Mouse (Mus musculus): ENCODE measurements around the gene Elane. TPM values are rescaled to one million over a fixed set of nuclear protein-coding genes. Genes with fewer than 3 reads are reported as not detected.

Gene Elane
- total RNA-seq, 2 experiments from 2014 or later: not detected

DNA sequence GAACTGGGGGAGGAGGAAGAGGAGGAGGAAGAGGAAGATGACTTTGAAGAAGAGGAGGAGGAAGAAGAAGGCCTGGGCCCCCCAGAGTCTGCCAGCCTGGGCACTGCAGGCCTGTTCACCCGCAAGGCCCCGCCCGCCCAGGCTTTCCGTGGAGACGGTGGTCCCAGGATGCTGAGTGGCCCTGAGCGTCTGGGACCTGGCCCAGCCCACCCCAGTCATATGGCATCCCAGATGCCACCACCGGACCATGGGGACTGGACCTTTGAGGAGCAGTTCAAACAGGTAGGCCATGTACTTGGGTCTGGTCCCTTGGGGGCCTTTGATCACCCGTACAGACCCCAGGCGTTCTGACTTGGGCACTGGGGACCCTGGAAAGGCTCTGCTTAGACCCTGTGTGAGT is 45.8 kb downstream of the Elane start:
- DNase-seq: no peak

DNA sequence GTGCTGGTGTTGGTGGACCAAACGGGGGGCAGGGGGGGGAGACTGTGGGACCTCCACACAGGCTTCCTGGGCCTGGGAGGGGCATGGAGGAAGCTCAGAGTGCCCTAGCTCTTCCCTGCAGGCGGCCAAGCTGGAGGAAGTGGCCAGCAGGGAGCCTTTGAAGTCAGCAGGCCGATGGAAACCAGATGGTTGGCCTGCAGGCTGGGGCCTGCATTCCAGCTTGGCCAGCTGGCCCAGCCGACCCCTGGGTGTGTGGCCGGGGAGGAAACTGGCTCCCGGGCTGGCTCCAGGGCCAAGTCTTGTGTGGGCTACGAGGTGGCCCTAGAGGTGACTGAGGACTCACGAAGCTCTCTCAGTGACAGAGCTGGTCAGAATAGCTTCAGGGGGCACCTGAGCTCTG is 46.7 kb downstream of the Elane start:
- DNase-seq: peak; percentile 85

DNA sequence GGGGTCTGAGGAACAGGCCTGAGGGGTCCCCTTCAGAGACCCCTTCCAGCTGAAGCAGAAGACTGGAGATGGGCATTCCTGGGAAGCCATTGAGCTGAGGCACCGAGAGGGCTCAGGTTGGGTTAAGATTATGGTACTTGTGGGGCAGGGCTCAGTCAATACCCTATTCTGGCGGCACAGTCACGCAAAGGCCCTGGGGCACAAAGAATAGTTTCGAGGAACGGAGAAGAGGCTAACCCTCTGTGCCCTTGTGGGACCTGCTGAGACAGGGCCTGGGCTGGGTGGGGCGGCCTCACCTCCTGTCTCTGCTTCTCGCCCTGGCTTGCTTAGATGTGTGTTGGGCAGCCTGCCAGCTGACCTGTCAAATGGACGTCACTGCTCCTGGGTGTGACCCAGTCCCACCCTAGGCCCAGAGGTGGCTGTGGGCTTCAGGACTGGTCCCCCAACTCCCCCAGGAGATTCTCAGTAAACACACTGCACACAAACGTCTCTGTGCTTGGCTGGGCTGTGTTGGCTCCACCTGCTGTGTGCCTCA is 47.2 kb downstream of the Elane start:
- no peak for DNase-seq

DNA sequence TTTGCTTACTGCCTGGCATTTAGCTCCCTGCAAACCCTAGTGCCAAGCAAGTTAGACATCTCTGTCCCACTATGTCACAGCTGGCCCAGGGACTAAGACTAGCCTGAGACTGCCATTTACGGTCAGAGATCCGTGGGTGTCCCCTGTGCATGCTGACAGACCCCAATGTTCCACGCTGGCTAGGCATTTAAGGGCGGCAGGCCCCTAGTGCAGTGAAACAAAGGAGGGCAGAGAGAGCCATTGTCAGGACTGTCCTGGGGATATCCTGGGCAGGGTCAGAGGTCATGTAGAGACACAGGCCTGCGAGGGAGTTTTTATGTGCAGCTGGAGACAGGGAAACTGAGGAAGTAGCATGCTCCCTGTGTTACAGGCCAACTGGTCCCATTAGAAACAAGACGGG is 47.8 kb downstream of the Elane start:
- DNase-seq: no peak

DNA sequence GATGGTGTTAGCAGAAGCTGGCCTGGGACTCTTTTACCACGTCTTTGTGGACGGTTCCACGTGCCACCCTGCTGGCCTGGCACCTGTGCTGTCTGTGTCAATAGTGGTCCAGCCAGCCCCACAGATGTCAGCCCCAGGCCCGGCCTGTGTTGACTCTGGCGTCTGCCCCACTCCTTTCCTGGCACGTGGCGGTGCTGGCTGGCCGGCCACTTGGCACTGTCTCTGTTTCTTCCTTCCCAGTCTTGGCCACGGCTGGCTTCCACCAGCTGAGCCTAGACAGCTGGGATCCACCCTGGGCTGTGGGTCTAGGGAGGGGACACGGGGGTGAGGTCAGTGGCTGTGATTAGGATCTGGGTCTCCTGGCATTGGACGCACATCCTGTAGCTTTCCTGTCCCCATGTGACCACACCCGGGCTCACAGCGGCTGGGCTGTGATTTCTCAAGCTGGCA is 48.2 kb downstream of the Elane start:
- peak; percentile 94 for DNase-seq

DNA sequence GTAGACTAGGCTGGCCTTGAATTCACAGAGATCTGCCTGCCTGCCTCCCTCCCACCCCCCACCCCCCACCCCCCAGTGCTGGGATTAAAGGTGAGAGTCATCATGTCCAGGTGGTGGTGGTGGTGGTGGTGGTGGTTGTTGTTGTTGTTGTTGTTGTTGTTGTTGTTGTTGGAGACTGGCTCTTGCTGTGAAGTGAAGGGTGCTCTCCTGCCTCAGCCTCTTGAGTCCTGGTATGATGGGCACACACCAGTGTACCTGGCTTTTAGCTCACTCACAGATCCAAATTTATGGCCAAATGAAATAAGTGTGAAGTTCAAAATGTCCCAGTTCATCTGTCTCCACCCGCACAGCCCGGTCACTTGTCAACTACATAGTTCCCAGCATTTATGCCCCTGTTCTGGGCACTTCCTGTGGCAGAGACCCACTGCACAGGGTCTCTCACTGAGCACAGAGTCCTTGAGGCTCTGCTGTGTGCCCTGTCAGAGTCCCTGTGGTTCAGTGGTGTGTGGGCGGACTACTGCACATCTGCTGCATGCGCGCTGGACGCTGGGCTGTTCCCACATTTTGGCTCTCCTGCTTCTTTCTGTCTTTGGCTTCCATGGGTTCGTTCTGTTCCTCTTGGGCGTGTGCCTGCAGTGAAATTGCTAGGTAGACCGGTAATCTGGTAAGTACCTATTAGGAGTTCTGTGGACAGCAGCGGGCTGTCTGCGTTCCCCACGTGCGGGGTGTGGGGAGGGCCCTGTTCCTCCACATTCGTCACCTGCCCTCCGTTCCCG is 48.9 kb downstream of the Elane start:
- DNase-seq: no peak

DNA sequence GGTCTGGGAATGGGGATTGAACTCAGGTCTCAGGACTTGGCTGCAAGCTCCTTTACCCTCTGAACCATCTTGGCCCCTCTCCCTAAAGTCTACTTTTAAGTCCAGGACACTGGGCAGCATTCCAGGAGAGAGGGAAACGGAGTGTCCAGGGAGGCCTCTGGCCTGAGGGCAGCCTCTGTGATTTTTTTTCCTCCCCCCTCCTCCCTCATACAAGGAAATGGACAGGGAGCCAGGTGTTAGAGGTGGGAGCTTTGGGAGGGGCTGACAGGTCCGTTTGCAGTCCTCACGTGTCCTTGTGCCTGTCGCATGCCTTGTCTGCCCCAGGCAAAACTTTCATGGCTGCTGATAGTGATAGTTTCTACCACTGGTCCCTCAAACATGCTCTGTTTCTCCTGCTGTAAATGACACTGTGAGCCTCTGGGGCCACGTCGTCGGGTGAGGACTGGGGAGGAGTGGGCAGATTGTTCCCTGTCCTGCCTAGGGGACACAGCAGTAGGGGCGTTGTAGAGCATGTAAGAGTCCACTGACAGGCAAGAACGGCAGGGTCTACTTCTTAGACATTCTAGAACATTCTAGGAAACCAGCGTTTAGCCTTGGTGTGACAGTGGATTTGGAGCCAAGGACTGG is 50.4 kb downstream of the Elane start:
- DNase-seq: no peak

DNA sequence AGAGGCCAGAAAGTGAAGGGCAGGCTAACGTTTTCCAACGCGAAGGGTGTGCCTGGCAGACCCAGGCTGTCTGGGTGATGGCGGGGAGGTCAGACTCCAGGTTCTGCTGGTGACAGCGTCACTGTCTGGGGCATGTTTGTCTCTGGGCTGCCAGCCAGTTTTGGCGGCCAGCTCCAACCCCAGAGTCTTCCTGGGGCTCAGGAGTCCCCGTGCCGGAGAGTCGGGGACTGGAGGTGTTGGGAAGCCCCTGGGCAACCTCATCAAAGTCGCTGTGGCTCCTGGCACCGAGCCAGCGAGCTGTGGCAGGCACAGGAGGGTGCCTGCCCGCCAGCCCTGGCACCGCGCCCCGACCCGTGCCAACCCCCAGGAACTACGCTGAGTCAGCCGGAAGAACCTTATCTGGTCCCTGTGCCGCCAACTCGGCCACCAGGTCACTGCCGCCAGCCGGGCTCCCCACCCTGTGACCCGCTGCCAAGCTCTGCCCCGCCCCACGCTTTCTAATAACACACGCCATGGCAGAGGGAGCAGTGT is 50.9 kb downstream of the Elane start:
- DNase-seq: peak; percentile 63

Small RNAs within 50 kb of the gene (microRNA-seq; reads per million reads assigned to microRNA genes)
- gene Mir6910 (ENCODE audit: borderline replicate concordance in 2 of 2): 0 reads per million in 2 experiments

Other genes with a start within 250 kb of the Elane start
- 1 to 10 TPM; 2.1 to 2.3 TPM for gene Shc2, start 248.3 kb upstream of the Elane start, total RNA-seq (2021)
- gene Odf3l2, start 240.5 kb upstream of the Elane start, total RNA-seq (2021): 10 to 100 TPM; 14.8 to 17.1 TPM
- not detected for gene Madcam1, start 221.7 kb upstream of the Elane start, total RNA-seq (2021)
- 10 to 100 TPM; 19.1 to 19.6 TPM for gene Tpgs1, start 216.9 kb upstream of the Elane start, total RNA-seq (2021)
- gene Cdc34, start 204.1 kb upstream of the Elane start, total RNA-seq (2021): 100 to 1,000 TPM; 329 to 332 TPM
- 1 to 10 TPM; 4.0 to 4.4 TPM for gene Gzmm, start 197.2 kb upstream of the Elane start, total RNA-seq (2021)
- gene Bsg, start 181.8 kb upstream of the Elane start, total RNA-seq (2021): 100 to 1,000 TPM; 513 to 650 TPM
- gene Hcn2, start 169.6 kb upstream of the Elane start, total RNA-seq (2021): under 1 TPM; 0.67 TPM
- 10 to 100 TPM; 26.7 to 27.2 TPM for gene Polrmt, start 139.7 kb upstream of the Elane start, total RNA-seq (2021)
- not detected for gene Fgf22, start 131.2 kb upstream of the Elane start, total RNA-seq (2021)
- 10 to 100 TPM; 27.4 to 33.4 TPM for gene Rnf126, start 119.3 kb upstream of the Elane start, total RNA-seq (2021)
- 1 to 10 TPM; 2.0 to 2.1 TPM for gene Fstl3, start 109.0 kb upstream of the Elane start, total RNA-seq (2021)
- gene Prss57, start 95.3 kb upstream of the Elane start, total RNA-seq (2021): not detected
- gene Palm, start 92.7 kb upstream of the Elane start, total RNA-seq (2021): 10 to 100 TPM; 23.6 to 24.8 TPM
- under 1 TPM in 1 of 2 experiments, not detected in 1; 0.40 TPM for gene Misp, start 65.3 kb upstream of the Elane start, total RNA-seq (2021)
- gene Ptbp1, start 31.8 kb upstream of the Elane start, total RNA-seq (2021): 10 to 100 TPM; 26.8 to 27.1 TPM
- gene Prtn3, start 11.8 kb upstream of the Elane start, total RNA-seq (2021): under 1 TPM in 1 of 2 experiments, not detected in 1; 0.35 TPM
- under 1 TPM; 0.13 to 0.27 TPM for gene Plppr3, start 11.6 kb upstream of the Elane start, total RNA-seq (2021)
- gene Cfd, start 4.6 kb downstream of the Elane start, total RNA-seq (2021): 100 to 1,000 TPM in 1 of 2 experiments, 10 to 100 TPM in 1; 12.5 to 381 TPM
- gene Med16, start 22.7 kb downstream of the Elane start, total RNA-seq (2021): 10 to 100 TPM; 29.2 to 34.4 TPM
- gene Gm26602, start 24.6 kb downstream of the Elane start, total RNA-seq (2021): not detected
- under 1 TPM; 0.18 to 0.29 TPM for gene Kiss1r, start 30.7 kb downstream of the Elane start, total RNA-seq (2021)
- gene R3hdm4, start 35.0 kb downstream of the Elane start, total RNA-seq (2021): 100 to 1,000 TPM; 103 to 113 TPM
- 1 to 10 TPM; 2.4 to 2.8 TPM for gene Arid3a, start 40.8 kb downstream of the Elane start, total RNA-seq (2021)
- 10 to 100 TPM; 16.4 to 18.0 TPM for gene Wdr18, start 73.9 kb downstream of the Elane start, total RNA-seq (2021)
- gene Grin3b, start 84.5 kb downstream of the Elane start, total RNA-seq (2021): not detected
- 10 to 100 TPM; 70.1 to 80.6 TPM for gene Tmem259, start 98.1 kb downstream of the Elane start, total RNA-seq (2021)
- 1 to 10 TPM; 8.5 to 9.4 TPM for gene Cnn2, start 102.3 kb downstream of the Elane start, total RNA-seq (2021)
- gene Abca7, start 110.2 kb downstream of the Elane start, total RNA-seq (2021): 1 to 10 TPM; 4.9 to 5.7 TPM
- gene Arhgap45, start 130.4 kb downstream of the Elane start, total RNA-seq (2021): 1 to 10 TPM; 1.0 to 2.1 TPM
- 10 to 100 TPM; 43.2 to 45.5 TPM for gene Polr2e, start 153.5 kb downstream of the Elane start, total RNA-seq (2021)
- 100 to 1,000 TPM; 527 to 618 TPM for gene Gpx4, start 160.9 kb downstream of the Elane start, total RNA-seq (2021)
- gene Sbno2, start 219.3 kb downstream of the Elane start, total RNA-seq (2021): 1 to 10 TPM; 5.6 to 6.7 TPM
- gene Stk11, start 229.6 kb downstream of the Elane start, total RNA-seq (2021): 100 to 1,000 TPM in 1 of 2 experiments, 10 to 100 TPM in 1; 99.8 to 120 TPM